Mouse (Mus musculus): ENCODE results near the gene Vmn2r10.
"Not testable (repeated sequence)": the region's sequence is repeated elsewhere in the genome, so short reads cannot be mapped to it uniquely, and the experiment has no call there.

The Vmn2r10 gene

GRCm38 (mm10) chr5:109006427-109006826 is at the start of gene Vmn2r10:
TSS of gene Vmn2r10 (minus strand) at chr5:109006527.
- not testable (repeated sequence) for DNase-seq (ENCODE audit: low read depth, low spot score)

DNA sequence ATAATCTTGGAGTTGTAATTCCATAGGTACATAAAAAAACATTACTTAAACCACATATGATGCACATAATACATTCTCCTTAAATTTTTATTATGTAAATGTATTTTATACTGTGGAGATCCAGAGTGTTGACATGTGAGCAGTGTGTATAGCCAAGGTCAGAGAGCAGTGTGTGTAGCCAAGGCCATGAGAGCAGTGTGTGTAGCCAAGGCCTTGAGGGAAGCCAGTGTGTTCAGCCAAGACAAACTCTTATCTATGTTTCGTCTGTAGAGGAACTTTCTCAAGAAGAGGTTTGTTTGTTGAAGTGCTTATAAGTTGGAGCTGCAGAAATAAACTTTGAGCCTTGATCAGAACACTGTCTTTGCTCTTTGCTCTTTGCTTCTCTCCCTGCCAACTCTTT is 49.0 kb upstream of the Vmn2r10 start:
- DNase-seq (ENCODE audit: low read depth, low spot score): no peak

DNA sequence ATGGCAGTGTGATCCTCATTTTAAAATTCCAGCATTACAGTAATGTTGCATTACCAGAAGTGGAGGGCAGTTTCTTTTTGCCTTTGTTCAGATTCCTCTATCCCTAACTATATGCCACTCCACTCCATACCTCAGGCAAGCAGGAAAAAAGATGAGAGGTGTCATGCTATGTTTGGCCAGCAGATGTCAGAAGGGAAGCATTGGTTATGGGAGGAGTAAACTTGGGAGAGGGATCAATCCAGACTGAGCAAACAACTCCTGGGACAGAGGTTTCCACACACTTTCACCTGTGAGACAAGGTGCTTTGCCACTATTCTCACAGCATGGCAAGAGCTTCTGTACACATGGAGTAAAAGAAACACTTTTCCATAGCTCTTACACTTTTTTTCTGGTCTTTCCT is 26.3 kb upstream of the Vmn2r10 start:
- peak; percentile 63 for DNase-seq (ENCODE audit: low read depth, low spot score)

DNA sequence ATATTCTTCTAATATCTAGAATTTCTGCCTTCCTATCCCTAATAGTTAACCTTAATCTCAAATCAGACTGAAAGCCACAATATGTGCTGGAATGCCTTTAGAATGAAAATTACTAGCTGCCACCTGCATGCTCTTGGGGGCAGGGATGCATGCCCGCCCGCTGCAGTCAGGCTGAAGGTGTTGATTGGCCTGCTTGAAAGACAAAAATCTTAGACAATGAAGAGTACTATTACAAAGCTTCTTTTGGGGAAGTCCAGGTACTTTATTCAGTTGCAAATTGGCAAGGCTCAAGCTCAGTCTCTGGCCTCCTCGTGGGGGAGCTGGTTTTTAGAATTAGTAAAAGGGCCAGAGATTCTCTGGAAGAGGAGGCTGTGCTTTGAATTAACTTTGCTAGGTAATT is 17.4 kb downstream of the Vmn2r10 start:
- peak; percentile 47 for DNase-seq (ENCODE audit: low read depth, low spot score)
